Mouse (Mus musculus) heart, embryonic 11.5 days (tissue): ENCODE data around the gene Ooep. TPM values are rescaled to one million over a fixed set of nuclear protein-coding genes. Genes with fewer than 3 reads are reported as not detected.
"Not testable (repeated sequence)": the region's sequence is repeated elsewhere in the genome, so short reads cannot be mapped to it uniquely, and the experiment has no call there.

ENCODE experiments used
- ATAC-seq: fragments of 200-750 bp; cut with Nextera tagmentation; replicated peaks from 2 replicates; pipeline ENCODE4 v1.8.0; 2017; ENCODE audit warnings: moderate library complexity; ENCODE audit not compliant: insufficient number of reproducible peaks, low FRiP score, low TSS enrichment
- H3K27ac ChIP-seq: fragments of 300-500 bp; sonication (generic); 2 replicates; pipeline ENCODE4 v1.5.1; 2014; ENCODE audit warnings: mild to moderate bottlenecking, low read depth, low read length
- H3K27me3 ChIP-seq: fragments of 300-500 bp; sonication (generic); 2 replicates; pipeline ENCODE4 v1.6.1; 2014; ENCODE audit warnings: mild to moderate bottlenecking, low read length, mixed read lengths; ENCODE audit not compliant: control insufficient read depth, insufficient read depth
- H3K36me3 ChIP-seq: fragments of 300-500 bp; sonication (generic); 2 replicates; pipeline ENCODE4 v1.6.1; 2014; ENCODE audit warnings: mild to moderate bottlenecking, low read length, moderate library complexity, mixed read lengths; ENCODE audit not compliant: control insufficient read depth, insufficient read depth
- H3K4me1 ChIP-seq: fragments of 300-500 bp; sonication (generic); 2 replicates; pipeline ENCODE4 v1.6.1; 2014; ENCODE audit warnings: low read length; ENCODE audit not compliant: control insufficient read depth, insufficient read depth
- H3K4me2 ChIP-seq: fragments of 300-500 bp; sonication (generic); 2 replicates; pipeline ENCODE4 v1.6.1; 2014; ENCODE audit warnings: mild to moderate bottlenecking, moderate library complexity
- H3K4me3 ChIP-seq: fragments of 300-500 bp; sonication (generic); 2 replicates; pipeline ENCODE4 v1.5.1; 2014; ENCODE audit warnings: low read depth, low read length
- H3K9ac ChIP-seq: fragments of 300-500 bp; sonication (generic); 2 replicates; pipeline ENCODE4 v1.6.1; 2014; ENCODE audit warnings: mild to moderate bottlenecking, low read depth, low read length, moderate library complexity
- H3K9me3 ChIP-seq: fragments of 300-500 bp; sonication (generic); replicated peaks from 2 replicates; pipeline ENCODE4 v1.6.1; 2016; ENCODE audit warnings: low read length; ENCODE audit not compliant: control insufficient read depth
- WGBS: fragments of 180-500 bp; shearing (Covaris S2); extraction: QIAGEN DNeasy Blood & Tissue Kit; methylation state at CpG from one replicate; pipeline ENCODE4 v1.1.7; 2014; ENCODE audit not compliant: insufficient replicate concordance; 5-methylcytosine and 5-hydroxymethylcytosine counted together
- polyA plus RNA-seq: library from polyadenylated mRNA; unstranded; fragments of >200 nt; fragmentation: Nextera tagmentation; extraction: Ambion mirVana; gene quantifications from 2 replicates; pipeline ENCODE4 v1.2.1, GENCODE M21; 2014

The Ooep gene
- polyA plus RNA-seq, 1 experiment from 2014 or later: 0.77 TPM

DNA sequence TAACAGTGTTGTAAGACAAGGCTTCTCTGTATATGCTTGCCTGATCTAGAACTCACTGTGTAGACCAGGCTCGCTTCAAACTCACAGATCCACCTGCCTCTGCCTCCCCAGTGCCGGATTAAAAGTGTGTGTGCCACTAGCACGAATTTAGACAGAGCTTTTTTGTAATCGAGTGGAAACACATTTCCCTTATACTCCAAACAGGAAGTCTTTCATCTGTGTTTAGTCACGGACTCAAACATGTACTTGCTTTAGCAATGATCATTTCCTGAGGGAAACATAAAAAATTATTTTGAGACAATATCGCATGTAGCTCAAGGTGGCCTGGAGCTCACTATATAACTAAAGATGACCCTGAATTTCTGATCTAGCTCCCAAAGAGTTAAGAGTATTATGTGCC lies 15.2 kb downstream of the Ooep start:
- Histone ChIP-seq H3K9ac (no peak overlapping the region), H3K27me3 (no peaks in the 10 kb centered on the region), H3K4me1 (no peaks in the 10 kb centered on the region), H3K36me3 (no peaks in the 10 kb centered on the region), H3K4me2 (no peak overlapping the region), H3K27ac (no peak overlapping the region), H3K4me3 (no peak overlapping the region), H3K9me3 (no peaks in the 10 kb centered on the region)
- 68% methylated on average over 6 of the region's 6 CpGs for WGBS
- no peak for ATAC-seq

- Histone ChIP-seq H3K9ac (no peak overlapping the region), H3K9me3 (no peaks in the 10 kb centered on the region), H3K4me3 (no peak overlapping the region), H3K4me1 (no peaks in the 10 kb centered on the region), H3K27me3 (no peaks in the 10 kb centered on the region), H3K27ac (no peak overlapping the region), H3K36me3 (no peaks in the 10 kb centered on the region), H3K4me2 (no peak overlapping the region)
- 31% methylated on average over 2 of the region's 2 CpGs for WGBS
- ATAC-seq: no peak
Measured at GRCm38 (mm10) chr9:78360484-78360872, 18.0 kb downstream of the Ooep start.

DNA sequence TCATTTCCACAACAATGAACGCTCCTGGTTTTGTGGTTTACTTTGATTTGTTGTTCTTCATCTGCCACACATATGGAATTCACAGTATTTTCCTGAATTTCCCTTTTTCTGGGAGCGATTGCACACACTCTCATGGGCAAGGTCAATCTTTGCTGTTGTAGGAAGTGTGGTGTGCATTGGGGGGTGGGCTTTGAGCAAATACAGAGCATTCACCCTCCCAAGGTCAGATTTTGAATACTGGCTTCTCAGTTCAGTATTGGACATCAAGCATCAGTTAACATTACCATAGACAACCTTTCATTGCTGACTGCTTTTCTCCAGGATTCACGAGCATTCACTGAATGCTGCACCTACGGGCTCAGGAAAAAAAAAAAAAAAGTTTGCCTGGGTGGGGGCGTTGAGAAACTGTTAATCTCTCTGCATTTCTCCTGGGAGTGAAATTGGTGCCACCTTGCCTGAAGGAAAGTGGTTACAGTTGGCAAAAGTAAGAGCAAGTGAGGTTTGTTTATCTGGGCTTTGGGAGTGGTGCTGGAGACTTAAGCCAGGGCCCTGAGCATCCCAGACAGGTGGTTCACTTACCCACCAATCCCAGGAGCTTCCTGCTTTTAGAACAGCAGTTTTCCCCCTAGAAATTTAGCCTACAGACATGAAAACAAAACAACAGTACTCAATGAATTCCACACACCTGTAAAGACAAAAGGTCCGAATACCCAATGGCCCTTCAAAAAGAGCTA lies 18.6 kb downstream of the Ooep start:
- H3K4me1 ChIP-seq: no peaks in the 10 kb centered on the region
- H3K27me3 ChIP-seq: no peaks in the 10 kb centered on the region
- 67% methylated on average over 6 of the region's 6 CpGs for WGBS
- H3K4me2 ChIP-seq: no peak overlapping the region
- H3K4me3 ChIP-seq: no peak overlapping the region
- H3K36me3 ChIP-seq: no peaks in the 10 kb centered on the region
- H3K27ac ChIP-seq: no peak overlapping the region
- no peak for ATAC-seq
- no peak overlapping the region for H3K9ac ChIP-seq
- no peaks in the 10 kb centered on the region for H3K9me3 ChIP-seq

DNA sequence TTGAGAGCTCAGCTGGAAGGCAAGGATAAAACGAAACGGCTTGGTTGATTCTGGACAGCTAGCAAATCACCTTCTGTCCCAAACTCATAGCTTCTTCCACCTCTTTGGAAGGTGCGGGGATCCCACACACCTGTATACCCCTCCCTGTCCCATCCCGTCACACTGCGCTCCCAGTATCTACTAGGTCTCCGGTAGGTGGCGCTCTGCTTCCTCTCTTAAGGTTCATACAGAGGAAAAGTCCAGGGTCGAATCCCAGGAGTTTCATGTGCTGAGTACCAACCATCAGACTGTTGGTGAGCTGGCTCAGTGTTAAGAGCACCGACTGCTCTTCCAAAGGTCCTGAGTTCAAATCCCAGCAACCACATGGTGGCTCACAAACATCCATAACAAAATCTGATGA lies 20.5 kb downstream of the Ooep start:
- Histone ChIP-seq H3K27ac (no peak overlapping the region), H3K4me2 (no peak overlapping the region), H3K4me3 (no peak overlapping the region), H3K27me3 (no peaks in the 10 kb centered on the region), H3K36me3 (no peaks in the 10 kb centered on the region), H3K9me3 (no peaks in the 10 kb centered on the region), H3K9ac (no peak overlapping the region), H3K4me1 (no peaks in the 10 kb centered on the region)
- 15% methylated on average over 9 of the region's 9 CpGs for WGBS
- no peak for ATAC-seq

DNA sequence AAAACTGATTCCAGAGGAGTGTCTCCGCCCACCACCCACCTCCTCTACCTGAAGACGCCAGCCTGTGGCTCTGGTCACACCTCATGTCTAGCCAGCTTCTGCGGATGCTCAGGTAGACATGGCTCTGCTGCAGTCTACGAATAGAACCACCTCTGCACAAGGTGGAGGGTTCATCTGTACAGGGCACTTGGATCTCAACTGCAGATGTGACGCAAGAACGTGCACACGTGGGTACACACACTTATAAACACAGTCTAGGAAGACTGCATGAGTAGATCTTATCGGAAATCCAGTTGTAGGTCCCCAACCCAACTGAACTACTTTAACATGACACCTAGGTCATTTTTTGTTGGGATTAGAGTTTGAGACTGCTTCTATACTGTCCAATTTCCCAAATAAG lies 22.9 kb downstream of the Ooep start, which contains the start of gene Gsta2:
TSS of gene Gsta2 (minus strand) at position 178 of the 400 bp plus-strand sequence.
- H3K27me3 ChIP-seq: no peaks in the 10 kb centered on the region
- H3K36me3 ChIP-seq: no peaks in the 10 kb centered on the region
- no peak within 1 kb of the TSS for H3K4me2 ChIP-seq
- H3K27ac ChIP-seq: no peak within 1 kb of the TSS
- H3K4me1 ChIP-seq: no peaks in the 10 kb centered on the region
- no peaks in the 10 kb centered on the region for H3K9me3 ChIP-seq
- no peak within 1 kb of the TSS for H3K9ac ChIP-seq
- no peak for ATAC-seq
- 79% methylated on average over 8 of the region's 8 CpGs for WGBS
- no peak within 1 kb of the TSS for H3K4me3 ChIP-seq

DNA sequence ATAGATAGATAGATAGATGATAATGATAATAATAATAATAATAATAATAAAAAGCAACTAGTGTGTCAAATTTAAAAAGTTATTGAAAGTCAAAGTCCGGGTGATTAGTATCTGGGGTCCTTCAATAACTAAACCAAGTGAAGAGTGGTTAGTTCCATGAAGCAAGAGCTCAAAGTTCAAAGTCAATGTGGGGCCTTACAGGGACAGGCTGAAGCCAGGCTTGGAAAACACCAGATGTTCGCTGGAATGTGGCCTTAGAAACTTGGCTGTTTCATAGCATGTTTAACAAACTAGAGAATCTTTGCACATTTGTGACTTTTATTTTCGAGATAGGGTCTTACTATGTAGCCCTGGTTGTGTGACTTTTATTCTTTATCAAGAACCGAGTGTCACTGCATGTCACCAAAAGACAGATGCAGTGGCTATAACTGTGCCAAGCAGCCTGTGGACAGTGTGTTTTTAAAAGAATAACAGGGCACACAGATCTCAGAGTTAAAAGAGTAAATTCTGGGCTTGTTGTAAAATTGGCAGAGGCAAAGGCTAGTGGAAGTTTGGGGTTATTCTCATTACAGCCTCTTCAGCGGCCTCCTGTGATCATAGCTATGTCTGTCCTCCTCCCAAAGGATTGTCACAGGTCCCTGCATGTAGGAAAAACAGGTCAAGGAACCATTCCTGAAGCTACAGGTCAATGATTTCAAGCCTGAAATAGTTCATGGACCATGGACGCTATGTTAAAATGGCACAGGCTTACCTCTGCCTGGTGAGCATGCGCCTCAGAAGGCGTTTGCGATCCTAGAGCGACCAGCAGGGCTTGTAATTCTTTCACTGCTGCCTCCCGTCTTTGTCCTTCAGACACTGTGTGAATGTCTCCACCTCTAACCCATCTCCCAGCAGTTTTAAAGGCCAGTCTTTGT lies 23.6 kb downstream of the Ooep start:
- 75% methylated on average over 11 of the region's 11 CpGs for WGBS
- H3K4me3 ChIP-seq: no peak overlapping the region
- no peaks in the 10 kb centered on the region for H3K27me3 ChIP-seq
- ATAC-seq: no peak
- H3K4me1 ChIP-seq: no peaks in the 10 kb centered on the region
- no peaks in the 10 kb centered on the region for H3K9me3 ChIP-seq
- H3K4me2 ChIP-seq: no peak overlapping the region
- no peaks in the 10 kb centered on the region for H3K36me3 ChIP-seq
- H3K27ac ChIP-seq: no peak overlapping the region
- H3K9ac ChIP-seq: no peak overlapping the region

GRCm38 (mm10) chr9:78351504-78352220 lies 26.9 kb downstream of the Ooep start:
- Histone ChIP-seq H3K27ac (no peak overlapping the region), H3K4me2 (no peak overlapping the region), H3K4me3 (no peak overlapping the region), H3K9me3 (no peaks in the 10 kb centered on the region), H3K27me3 (no peaks in the 10 kb centered on the region), H3K4me1 (no peaks in the 10 kb centered on the region), H3K36me3 (no peaks in the 10 kb centered on the region), H3K9ac (no peak overlapping the region)
- WGBS: 72% methylated on average over 6 of the region's 6 CpGs
- ATAC-seq: no peak

DNA sequence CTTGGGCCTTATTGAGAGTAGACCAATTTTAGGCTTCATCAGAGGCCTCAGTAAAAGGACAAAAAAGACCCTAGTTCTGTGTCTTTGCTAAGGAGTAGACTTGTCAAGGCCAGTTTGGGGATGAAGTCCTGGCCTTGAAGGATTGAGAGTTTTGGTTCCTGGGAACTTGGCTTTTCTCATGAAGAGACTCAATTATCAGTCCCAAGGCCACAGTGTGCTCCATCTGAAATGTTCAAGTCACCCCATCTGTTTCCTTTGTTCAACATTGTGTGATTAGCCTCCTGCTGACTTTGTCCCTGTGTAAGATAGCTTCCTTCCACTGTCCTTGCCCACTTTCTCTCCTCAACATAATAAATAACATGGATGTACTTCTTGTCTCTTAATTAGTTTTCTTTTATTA lies 28.5 kb downstream of the Ooep start:
- not testable (repeated sequence) for H3K4me3 ChIP-seq, H3K27ac ChIP-seq, H3K9ac ChIP-seq, H3K4me2 ChIP-seq, ATAC-seq, H3K36me3 ChIP-seq, H3K27me3 ChIP-seq, H3K9me3 ChIP-seq, H3K4me1 ChIP-seq
